Mouse (Mus musculus): ENCODE data around the gene Abcb6. TPM values are rescaled to one million over a fixed set of nuclear protein-coding genes. Genes with fewer than 3 reads are reported as not detected.

Gene Abcb6
- 34.9 TPM for polyA plus RNA-seq (2012; fragmentation: generic; extraction: Trizol)
- long read RNA-seq, experiment 1, transcript Abcb6-201 (19 exons, 2,966 nt), result major isoform, 18 of 27 reads
- long read RNA-seq, experiment 1, partial matches to known transcripts, result 7 of 27 reads
- long read RNA-seq, experiment 1, other reads (novel, unspliced or antisense), result 2 of 27 reads
- long read RNA-seq, experiment 2, transcript Abcb6-201 (19 exons, 2,966 nt), result major isoform, 248 of 268 reads
- long read RNA-seq, experiment 2, partial matches to known transcripts, result 3 of 268 reads
- long read RNA-seq, experiment 2, other reads (novel, unspliced or antisense), result 17 of 268 reads

GRCm38 (mm10) chr1:75180105-75180590 is at the start of gene Abcb6:
TSS of gene Abcb6 (minus strand) at chr1:75180392.
- TF ChIP-seq USF1 (IDR thresholded peaks at IDR 0.05; ENCODE audit: low read depth) (peak; percentile 94), MAX (IDR thresholded peaks at IDR 0.05) (peak; percentile 87), CEBPB (IDR thresholded peaks at IDR 0.05; ENCODE audit: low read depth) (no peak)
- no peaks in the 10 kb centered on the region for H3K27me3 ChIP-seq (ENCODE audit: control insufficient read depth, insufficient read depth, insufficient read length)
- H3K4me3 ChIP-seq (ENCODE audit: insufficient read depth, poor library complexity, severe bottlenecking), result peak within 1 kb of the TSS; percentile 41
- peaks cover 15% of the 10 kb centered on the region for H3K79me2 ChIP-seq (ENCODE audit: control insufficient read depth, insufficient read depth)
- peaks cover 13% of the 10 kb centered on the region for H3K36me3 ChIP-seq (ENCODE audit: control insufficient read depth, insufficient read depth)
- H3K79me3 ChIP-seq (ENCODE audit: low read depth), result no peaks in the 10 kb centered on the region
- H3ac ChIP-seq (ENCODE audit: control insufficient read depth, insufficient read length, low read depth), result peak within 1 kb of the TSS; percentile 56

- H3ac ChIP-seq (ENCODE audit: control insufficient read depth, insufficient read length, low read depth), result no peak overlapping the region
- TF ChIP-seq MAX (IDR thresholded peaks at IDR 0.05) (no peak), MYOG (IDR thresholded peaks at IDR 0.05; ENCODE audit: control insufficient read depth, extremely low read depth, insufficient read length) (no peak), MYOD1 (IDR thresholded peaks at IDR 0.05; ENCODE audit: control insufficient read depth, insufficient read length, low read depth) (no peak), USF1 (IDR thresholded peaks at IDR 0.05; ENCODE audit: low read depth) (no peak), CTCF (IDR thresholded peaks at IDR 0.05; ENCODE audit: control insufficient read depth, insufficient read depth, insufficient read length) (no peak), CEBPB (IDR thresholded peaks at IDR 0.05; ENCODE audit: low read depth) (no peak), FOSL1 (IDR thresholded peaks at IDR 0.05; ENCODE audit: insufficient read depth, low read length, poor library complexity, severe bottlenecking) (no peak)
- H3K27me3 ChIP-seq (ENCODE audit: control insufficient read depth, insufficient read depth, insufficient read length), result no peaks in the 10 kb centered on the region
- no peaks in the 10 kb centered on the region for H3K79me2 ChIP-seq (ENCODE audit: control insufficient read depth, insufficient read depth)
- H3K4me3 ChIP-seq (ENCODE audit: insufficient read depth, poor library complexity, severe bottlenecking), result no peak overlapping the region
- H3K36me3 ChIP-seq (ENCODE audit: control insufficient read depth, insufficient read depth), result no peaks in the 10 kb centered on the region
- no peaks in the 10 kb centered on the region for H3K79me3 ChIP-seq (ENCODE audit: low read depth)
Observed at GRCm38 (mm10) chr1:75229158-75229557, 49.0 kb upstream of the Abcb6 start.

- no peaks in the 10 kb centered on the region for H3K79me2 ChIP-seq (ENCODE audit: control insufficient read depth, insufficient read depth)
- no peak overlapping the region for H3K4me3 ChIP-seq (ENCODE audit: insufficient read depth, poor library complexity, severe bottlenecking)
- no peak overlapping the region for H3ac ChIP-seq (ENCODE audit: control insufficient read depth, insufficient read length, low read depth)
- H3K79me3 ChIP-seq (ENCODE audit: low read depth), result no peaks in the 10 kb centered on the region
- no peaks in the 10 kb centered on the region for H3K27me3 ChIP-seq (ENCODE audit: control insufficient read depth, insufficient read depth, insufficient read length)
- no peaks in the 10 kb centered on the region for H3K36me3 ChIP-seq (ENCODE audit: control insufficient read depth, insufficient read depth)
- TF ChIP-seq MAX (IDR thresholded peaks at IDR 0.05) (no peak), CTCF (IDR thresholded peaks at IDR 0.05; ENCODE audit: control insufficient read depth, insufficient read depth, insufficient read length) (no peak), CEBPB (IDR thresholded peaks at IDR 0.05; ENCODE audit: low read depth) (no peak), MYOD1 (IDR thresholded peaks at IDR 0.05; ENCODE audit: control insufficient read depth, insufficient read length, low read depth) (no peak), MYOG (IDR thresholded peaks at IDR 0.05; ENCODE audit: control insufficient read depth, extremely low read depth, insufficient read length) (no peak), USF1 (IDR thresholded peaks at IDR 0.05; ENCODE audit: low read depth) (no peak), FOSL1 (IDR thresholded peaks at IDR 0.05; ENCODE audit: insufficient read depth, low read length, poor library complexity, severe bottlenecking) (no peak)
Observed at GRCm38 (mm10) chr1:75227653-75228052, 47.5 kb upstream of the Abcb6 start.

GRCm38 (mm10) chr1:75226138-75226537 is 45.9 kb upstream of the Abcb6 start:
- no peaks in the 10 kb centered on the region for H3K79me2 ChIP-seq (ENCODE audit: control insufficient read depth, insufficient read depth)
- TF ChIP-seq MAX (IDR thresholded peaks at IDR 0.05) (no peak), CTCF (IDR thresholded peaks at IDR 0.05; ENCODE audit: control insufficient read depth, insufficient read depth, insufficient read length) (no peak), CEBPB (IDR thresholded peaks at IDR 0.05; ENCODE audit: low read depth) (no peak), USF1 (IDR thresholded peaks at IDR 0.05; ENCODE audit: low read depth) (no peak), MYOG (IDR thresholded peaks at IDR 0.05; ENCODE audit: control insufficient read depth, extremely low read depth, insufficient read length) (no peak)
- no peak overlapping the region for H3K4me3 ChIP-seq (ENCODE audit: insufficient read depth, poor library complexity, severe bottlenecking)
- no peaks in the 10 kb centered on the region for H3K27me3 ChIP-seq (ENCODE audit: control insufficient read depth, insufficient read depth, insufficient read length)
- H3ac ChIP-seq (ENCODE audit: control insufficient read depth, insufficient read length, low read depth), result no peak overlapping the region
- H3K36me3 ChIP-seq (ENCODE audit: control insufficient read depth, insufficient read depth), result no peaks in the 10 kb centered on the region
- H3K79me3 ChIP-seq (ENCODE audit: low read depth), result no peaks in the 10 kb centered on the region

DNA sequence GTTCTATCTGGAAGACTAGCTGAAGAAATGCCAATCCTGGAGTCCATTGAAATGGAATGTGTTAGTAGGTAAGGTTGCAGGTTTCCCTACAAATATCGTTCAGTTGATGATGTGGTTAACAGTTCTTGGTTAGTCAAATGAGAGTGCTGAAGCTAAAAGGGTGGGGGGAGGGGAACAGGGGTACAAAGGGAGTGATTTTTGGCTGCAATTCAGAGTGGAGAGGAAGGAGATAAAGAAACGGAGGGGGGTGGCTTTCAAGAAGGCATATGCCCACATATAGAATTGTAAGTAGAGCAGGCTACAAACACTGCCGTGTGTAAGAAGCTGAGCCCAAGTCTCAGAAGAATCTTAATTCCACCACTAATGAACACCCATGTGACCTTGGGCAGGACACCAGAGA is 45.3 kb upstream of the Abcb6 start:
- Histone ChIP-seq H3ac (ENCODE audit: control insufficient read depth, insufficient read length, low read depth) (no peak overlapping the region), H3K27me3 (ENCODE audit: control insufficient read depth, insufficient read depth, insufficient read length) (no peaks in the 10 kb centered on the region), H3K36me3 (ENCODE audit: control insufficient read depth, insufficient read depth) (no peaks in the 10 kb centered on the region), H3K79me2 (ENCODE audit: control insufficient read depth, insufficient read depth) (no peaks in the 10 kb centered on the region), H3K4me3 (ENCODE audit: insufficient read depth, poor library complexity, severe bottlenecking) (no peak overlapping the region), H3K79me3 (ENCODE audit: low read depth) (no peaks in the 10 kb centered on the region)
- TF ChIP-seq FOSL1 (IDR thresholded peaks at IDR 0.05; ENCODE audit: insufficient read depth, low read length, poor library complexity, severe bottlenecking) (no peak), MYOG (IDR thresholded peaks at IDR 0.05; ENCODE audit: control insufficient read depth, extremely low read depth, insufficient read length) (no peak), MYOD1 (IDR thresholded peaks at IDR 0.05; ENCODE audit: control insufficient read depth, insufficient read length, low read depth) (no peak)

- Histone ChIP-seq H3ac (ENCODE audit: control insufficient read depth, insufficient read length, low read depth) (no peak overlapping the region), H3K79me3 (ENCODE audit: low read depth) (peaks cover 4% of the 10 kb centered on the region), H3K36me3 (ENCODE audit: control insufficient read depth, insufficient read depth) (no peaks in the 10 kb centered on the region), H3K27me3 (ENCODE audit: control insufficient read depth, insufficient read depth, insufficient read length) (no peaks in the 10 kb centered on the region), H3K4me3 (ENCODE audit: insufficient read depth, poor library complexity, severe bottlenecking) (no peak overlapping the region), H3K79me2 (ENCODE audit: control insufficient read depth, insufficient read depth) (peaks cover 7% of the 10 kb centered on the region)
- TF ChIP-seq USF1 (IDR thresholded peaks at IDR 0.05; ENCODE audit: low read depth) (no peak), CEBPB (IDR thresholded peaks at IDR 0.05; ENCODE audit: low read depth) (no peak), FOSL1 (IDR thresholded peaks at IDR 0.05; ENCODE audit: insufficient read depth, low read length, poor library complexity, severe bottlenecking) (no peak), MYOG (IDR thresholded peaks at IDR 0.05; ENCODE audit: control insufficient read depth, extremely low read depth, insufficient read length) (no peak), CTCF (IDR thresholded peaks at IDR 0.05; ENCODE audit: control insufficient read depth, insufficient read depth, insufficient read length) (no peak), MAX (IDR thresholded peaks at IDR 0.05) (no peak), MYOD1 (IDR thresholded peaks at IDR 0.05; ENCODE audit: control insufficient read depth, insufficient read length, low read depth) (no peak)
Observed at GRCm38 (mm10) chr1:75223532-75223931, 43.3 kb upstream of the Abcb6 start.
